Mouse (Mus musculus): ENCODE measurements around the gene Chst11. TPM values are rescaled to one million over a fixed set of nuclear protein-coding genes. Genes with fewer than 3 reads are reported as not detected.

Chst11 gene
- polyA plus RNA-seq, 1 experiment from 2014 or later = 3.2 TPM

- Histone ChIP-seq H3K9ac (ENCODE audit: low read depth, low read length) (no peak overlapping the region), H3K9me3 (replicated peaks; ENCODE audit: control insufficient read depth, low read length, poor library complexity, severe bottlenecking) (no peaks in the 10 kb centered on the region), H3K4me2 (ENCODE audit: low read length) (no peak overlapping the region), H3K4me3 (ENCODE audit: low read depth, low read length) (no peak overlapping the region), H3K27ac (ENCODE audit: low read length) (no peak overlapping the region; the same call in 1 of the 2 replicates), H3K4me1 (ENCODE audit: control insufficient read depth, insufficient read depth, low read length) (peaks cover 18% of the 10 kb centered on the region), H3K36me3 (ENCODE audit: control insufficient read depth, insufficient read depth, low read length) (no peaks in the 10 kb centered on the region), H3K27me3 (ENCODE audit: control insufficient read depth, insufficient read depth, low read depth, low read length) (no peaks in the 10 kb centered on the region)
- no peak for ATAC-seq
- WGBS = 34% methylated on average over 2 of the region's 2 CpGs
These were observed 103.5 kb downstream of the Chst11 start for GRCm38 (mm10) chr10:83088826-83089225.

DNA sequence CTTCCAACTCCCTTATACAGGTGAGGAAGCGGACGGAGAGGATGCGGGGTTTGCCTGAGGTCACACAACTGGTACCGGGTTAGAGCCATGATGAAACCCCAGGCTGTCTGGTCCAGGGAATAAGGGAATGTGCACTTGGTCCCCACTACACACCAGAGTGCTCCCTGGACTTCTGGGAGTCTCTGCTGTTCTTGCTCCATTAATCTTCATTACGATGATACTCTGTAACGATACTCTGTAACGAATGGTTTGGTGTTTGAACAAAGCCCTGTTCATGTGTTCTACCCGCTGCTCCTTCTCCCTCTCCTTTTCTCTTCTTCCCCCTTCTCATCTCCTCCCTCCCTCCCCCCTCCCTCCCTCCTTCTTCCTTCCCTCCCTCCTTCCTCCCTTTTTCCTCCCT is 104.9 kb downstream of the Chst11 start:
- Histone ChIP-seq H3K9me3 (replicated peaks; ENCODE audit: control insufficient read depth, low read length, poor library complexity, severe bottlenecking) (no peaks in the 10 kb centered on the region), H3K36me3 (ENCODE audit: control insufficient read depth, insufficient read depth, low read length) (no peaks in the 10 kb centered on the region), H3K9ac (ENCODE audit: low read depth, low read length) (no peak overlapping the region), H3K27ac (ENCODE audit: low read length) (no peak overlapping the region), H3K27me3 (ENCODE audit: control insufficient read depth, insufficient read depth, low read depth, low read length) (no peaks in the 10 kb centered on the region), H3K4me1 (ENCODE audit: control insufficient read depth, insufficient read depth, low read length) (peaks cover 14% of the 10 kb centered on the region), H3K4me2 (ENCODE audit: low read length) (no peak overlapping the region), H3K4me3 (ENCODE audit: low read depth, low read length) (no peak overlapping the region)
- 84% methylated on average over 8 of the region's 8 CpGs for WGBS
- no peak for ATAC-seq

DNA sequence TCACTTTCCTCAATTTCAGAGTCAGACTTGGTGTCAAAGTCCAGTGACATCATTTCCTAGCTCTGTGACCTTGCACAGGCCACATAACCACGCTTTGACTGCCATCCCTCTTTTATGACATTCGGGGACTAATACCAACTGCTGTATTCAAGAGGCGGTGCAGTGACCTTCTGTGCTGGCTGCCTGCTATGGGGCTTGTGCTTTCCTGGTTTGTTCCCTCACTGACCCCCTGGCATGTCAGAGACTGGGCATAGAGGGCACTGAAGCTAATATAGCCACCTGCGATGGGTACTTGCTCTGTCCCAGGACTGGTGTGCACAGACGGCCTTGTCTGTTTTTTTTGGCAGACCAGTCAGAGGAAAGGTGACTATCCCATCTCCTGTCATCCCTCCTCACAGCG is 108.4 kb downstream of the Chst11 start:
- Histone ChIP-seq H3K4me2 (ENCODE audit: low read length) (no peak overlapping the region), H3K27ac (ENCODE audit: low read length) (no peak overlapping the region), H3K27me3 (ENCODE audit: control insufficient read depth, insufficient read depth, low read depth, low read length) (no peaks in the 10 kb centered on the region), H3K36me3 (ENCODE audit: control insufficient read depth, insufficient read depth, low read length) (no peaks in the 10 kb centered on the region), H3K9ac (ENCODE audit: low read depth, low read length) (no peak overlapping the region), H3K4me3 (ENCODE audit: low read depth, low read length) (no peak overlapping the region), H3K4me1 (ENCODE audit: control insufficient read depth, insufficient read depth, low read length) (peaks cover 7% of the 10 kb centered on the region), H3K9me3 (replicated peaks; ENCODE audit: control insufficient read depth, low read length, poor library complexity, severe bottlenecking) (no peaks in the 10 kb centered on the region)
- ATAC-seq = no peak
- WGBS = 91% methylated on average over 6 of the region's 6 CpGs

GRCm38 (mm10) chr10:83094248-83094647 is 109.0 kb downstream of the Chst11 start:
- no peaks in the 10 kb centered on the region for H3K9me3 ChIP-seq (replicated peaks; ENCODE audit: control insufficient read depth, low read length, poor library complexity, severe bottlenecking)
- H3K9ac ChIP-seq (ENCODE audit: low read depth, low read length) = no peak overlapping the region
- no peaks in the 10 kb centered on the region for H3K36me3 ChIP-seq (ENCODE audit: control insufficient read depth, insufficient read depth, low read length)
- H3K27me3 ChIP-seq (ENCODE audit: control insufficient read depth, insufficient read depth, low read depth, low read length) = no peaks in the 10 kb centered on the region
- H3K27ac ChIP-seq (ENCODE audit: low read length) = no peak overlapping the region
- H3K4me3 ChIP-seq (ENCODE audit: low read depth, low read length) = no peak overlapping the region
- peaks cover 7% of the 10 kb centered on the region for H3K4me1 ChIP-seq (ENCODE audit: control insufficient read depth, insufficient read depth, low read length)
- no peak overlapping the region for H3K4me2 ChIP-seq (ENCODE audit: low read length)
- 76% methylated on average over 10 of the region's 10 CpGs for WGBS
- no peak for ATAC-seq

GRCm38 (mm10) chr10:83094821-83095725 is 109.8 kb downstream of the Chst11 start:
- no peak for ATAC-seq
- H3K4me1 ChIP-seq (ENCODE audit: control insufficient read depth, insufficient read depth, low read length) = peaks cover 7% of the 10 kb centered on the region; the same call in 1 of the 2 replicates
- H3K9me3 ChIP-seq (replicated peaks; ENCODE audit: control insufficient read depth, low read length, poor library complexity, severe bottlenecking) = no peaks in the 10 kb centered on the region
- H3K9ac ChIP-seq (ENCODE audit: low read depth, low read length) = no peak overlapping the region
- no peak overlapping the region for H3K27ac ChIP-seq (ENCODE audit: low read length)
- H3K36me3 ChIP-seq (ENCODE audit: control insufficient read depth, insufficient read depth, low read length) = no peaks in the 10 kb centered on the region
- H3K27me3 ChIP-seq (ENCODE audit: control insufficient read depth, insufficient read depth, low read depth, low read length) = no peaks in the 10 kb centered on the region
- H3K4me3 ChIP-seq (ENCODE audit: low read depth, low read length) = no peak overlapping the region
- H3K4me2 ChIP-seq (ENCODE audit: low read length) = no peak overlapping the region
- 83% methylated on average over 16 of the region's 16 CpGs for WGBS

- no peak overlapping the region for H3K4me2 ChIP-seq (ENCODE audit: low read length)
- no peaks in the 10 kb centered on the region for H3K36me3 ChIP-seq (ENCODE audit: control insufficient read depth, insufficient read depth, low read length)
- 93% methylated on average over 6 of the region's 6 CpGs for WGBS
- H3K9ac ChIP-seq (ENCODE audit: low read depth, low read length) = no peak overlapping the region
- H3K4me3 ChIP-seq (ENCODE audit: low read depth, low read length) = no peak overlapping the region
- no peaks in the 10 kb centered on the region for H3K9me3 ChIP-seq (replicated peaks; ENCODE audit: control insufficient read depth, low read length, poor library complexity, severe bottlenecking)
- no peaks in the 10 kb centered on the region for H3K27me3 ChIP-seq (ENCODE audit: control insufficient read depth, insufficient read depth, low read depth, low read length)
- ATAC-seq = no peak
- H3K27ac ChIP-seq (ENCODE audit: low read length) = no peak overlapping the region
- H3K4me1 ChIP-seq (ENCODE audit: control insufficient read depth, insufficient read depth, low read length) = peaks cover 9% of the 10 kb centered on the region; the same call in 1 of the 2 replicates
These were observed 111.0 kb downstream of the Chst11 start for GRCm38 (mm10) chr10:83096257-83096656.

DNA sequence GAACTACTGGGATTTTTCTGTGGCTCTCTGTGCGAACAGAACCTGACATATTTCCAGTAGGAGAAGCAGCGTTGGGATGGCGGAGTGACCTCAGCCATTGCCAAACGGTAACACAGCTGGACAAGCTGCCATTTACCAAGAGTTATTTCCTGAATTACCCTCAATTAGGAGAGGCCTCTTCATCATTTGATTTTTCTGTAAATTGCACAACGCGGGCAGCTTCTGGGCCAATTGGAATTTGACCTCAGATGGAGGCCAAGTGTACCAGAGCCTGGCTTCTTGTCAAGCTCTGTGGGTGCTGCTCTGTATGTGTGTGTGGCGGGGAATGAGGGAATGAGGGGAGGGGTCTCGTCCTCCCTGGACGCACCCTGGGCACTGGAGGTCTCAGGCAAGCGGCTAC is 113.6 kb downstream of the Chst11 start:
- 76% methylated on average over 10 of the region's 10 CpGs for WGBS
- H3K36me3 ChIP-seq (ENCODE audit: control insufficient read depth, insufficient read depth, low read length) = no peaks in the 10 kb centered on the region
- peaks cover 23% of the 10 kb centered on the region for H3K4me1 ChIP-seq (ENCODE audit: control insufficient read depth, insufficient read depth, low read length)
- no peak for ATAC-seq
- no peaks in the 10 kb centered on the region for H3K27me3 ChIP-seq (ENCODE audit: control insufficient read depth, insufficient read depth, low read depth, low read length)
- no peak overlapping the region for H3K27ac ChIP-seq (ENCODE audit: low read length)
- H3K4me3 ChIP-seq (ENCODE audit: low read depth, low read length) = no peak overlapping the region
- no peak overlapping the region for H3K9ac ChIP-seq (ENCODE audit: low read depth, low read length)
- no peaks in the 10 kb centered on the region for H3K9me3 ChIP-seq (replicated peaks; ENCODE audit: control insufficient read depth, low read length, poor library complexity, severe bottlenecking)
- H3K4me2 ChIP-seq (ENCODE audit: low read length) = no peak overlapping the region

- Histone ChIP-seq H3K4me1 (ENCODE audit: control insufficient read depth, insufficient read depth, low read length) (peaks cover 28% of the 10 kb centered on the region), H3K4me2 (ENCODE audit: low read length) (no peak overlapping the region), H3K27ac (ENCODE audit: low read length) (no peak overlapping the region), H3K9ac (ENCODE audit: low read depth, low read length) (no peak overlapping the region), H3K27me3 (ENCODE audit: control insufficient read depth, insufficient read depth, low read depth, low read length) (no peaks in the 10 kb centered on the region), H3K4me3 (ENCODE audit: low read depth, low read length) (no peak overlapping the region), H3K36me3 (ENCODE audit: control insufficient read depth, insufficient read depth, low read length) (no peaks in the 10 kb centered on the region), H3K9me3 (replicated peaks; ENCODE audit: control insufficient read depth, low read length, poor library complexity, severe bottlenecking) (no peaks in the 10 kb centered on the region)
- no peak for ATAC-seq
- WGBS = 88% methylated on average over 3 of the region's 3 CpGs
These were observed 114.4 kb downstream of the Chst11 start for GRCm38 (mm10) chr10:83099669-83100068.

DNA sequence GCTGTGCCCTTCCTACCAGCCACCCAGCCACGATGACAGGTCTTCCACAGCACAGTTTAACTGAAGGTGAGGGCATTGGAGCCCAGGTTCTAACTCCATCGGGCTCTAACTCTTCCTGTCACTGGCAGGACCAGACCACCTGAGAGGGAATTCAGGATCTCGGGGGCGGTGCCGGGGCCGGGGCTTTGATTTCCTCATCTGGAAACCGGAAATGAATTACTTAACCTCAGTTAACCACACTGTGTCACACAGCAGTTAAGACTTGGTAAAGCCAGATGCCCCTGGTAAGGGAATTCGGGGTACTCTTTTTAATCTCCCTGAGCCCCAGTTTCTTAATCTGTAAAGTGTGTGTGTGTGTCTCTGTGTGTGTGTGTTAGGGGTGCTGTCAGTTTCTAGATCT is 115.6 kb downstream of the Chst11 start:
- H3K4me3 ChIP-seq (ENCODE audit: low read depth, low read length) = no peak overlapping the region
- ATAC-seq = no peak
- peaks cover 41% of the 10 kb centered on the region for H3K4me1 ChIP-seq (ENCODE audit: control insufficient read depth, insufficient read depth, low read length)
- H3K36me3 ChIP-seq (ENCODE audit: control insufficient read depth, insufficient read depth, low read length) = no peaks in the 10 kb centered on the region
- no peak overlapping the region for H3K4me2 ChIP-seq (ENCODE audit: low read length)
- H3K9me3 ChIP-seq (replicated peaks; ENCODE audit: control insufficient read depth, low read length, poor library complexity, severe bottlenecking) = no peaks in the 10 kb centered on the region
- H3K27ac ChIP-seq (ENCODE audit: low read length) = no peak overlapping the region
- no peak overlapping the region for H3K9ac ChIP-seq (ENCODE audit: low read depth, low read length)
- WGBS = 68% methylated on average over 8 of the region's 8 CpGs
- no peaks in the 10 kb centered on the region for H3K27me3 ChIP-seq (ENCODE audit: control insufficient read depth, insufficient read depth, low read depth, low read length)

All from midbrain, embryonic 16.5 days (tissue).